Mouse (Mus musculus) MEL (cell line): ENCODE results near the gene Cox4i2. TPM values are rescaled to one million over a fixed set of nuclear protein-coding genes. Genes with fewer than 3 reads are reported as not detected.

ENCODE experiments used
- DNase-seq: peaks from one replicate; pipeline ENCODE4 v3.0.0; 2011; ENCODE audit warnings: low read depth, low spot score
- H3K27ac ChIP-seq: 2 replicates; pipeline ENCODE4 v1.5.1; 2012; ENCODE audit warnings: low read depth, mild to moderate bottlenecking, control low read depth, low read length, moderate library complexity; ENCODE audit not compliant: control insufficient read depth
- H3K27me3 ChIP-seq, 2 experiments: fragments of 150-350 bp in 1 of 2; sonication (generic) in 1 of 2; 2 replicates each; pipeline ENCODE4 v1.6.1; 2012; ENCODE audit warnings: low read length in 2 of 2, mild to moderate bottlenecking in 2 of 2, improper control_type of control experiment in 1 of 2, moderate library complexity in 1 of 2; ENCODE audit not compliant: insufficient read depth in 2 of 2, control insufficient read depth in 1 of 2
- H3K36me3 ChIP-seq, 2 experiments: 2 replicates each; pipeline ENCODE4 v1.6.1; 2012 to 2014; ENCODE audit warnings: low read length in 2 of 2, improper control_type of control experiment in 1 of 2, inconsistent platforms in 1 of 2, mild to moderate bottlenecking in 1 of 2; ENCODE audit not compliant: insufficient read depth in 2 of 2, control insufficient read depth in 1 of 2
- H3K4me1 ChIP-seq, 2 experiments: fragments of 150-350 bp in 1 of 2; sonication (generic) in 1 of 2; 2 replicates each; pipeline ENCODE4 v1.6.1; 2012; ENCODE audit warnings: low read length in 2 of 2, improper control_type of control experiment in 1 of 2, mild to moderate bottlenecking in 1 of 2; ENCODE audit not compliant: insufficient read depth in 2 of 2, control insufficient read depth in 1 of 2
- H3K4me3 ChIP-seq, 2 experiments: fragments of 150-350 bp in 1 of 2; sonication (generic) in 1 of 2; 2 replicates each; pipeline ENCODE4 v1.5.1; 2012; ENCODE audit warnings: low read depth in 2 of 2, low read length in 2 of 2, mild to moderate bottlenecking in 2 of 2, moderate library complexity in 2 of 2, control low read depth in 1 of 2, improper control_type of control experiment in 1 of 2; ENCODE audit not compliant: control insufficient read depth in 1 of 2, insufficient read depth in 1 of 2
- H3K79me2 ChIP-seq: 2 replicates; pipeline ENCODE4 v1.6.1; 2012; ENCODE audit warnings: mild to moderate bottlenecking, low read length, moderate library complexity; ENCODE audit not compliant: control insufficient read depth, poor library complexity, insufficient read depth
- H3K9ac ChIP-seq: 2 replicates; pipeline ENCODE4 v1.6.1; 2012; ENCODE audit warnings: low read depth, mild to moderate bottlenecking, control low read depth, low read length, moderate library complexity; ENCODE audit not compliant: control insufficient read depth, poor library complexity, severe bottlenecking
- H3K9me3 ChIP-seq: fragments of 150-350 bp; sonication (generic); replicated peaks from 2 replicates; pipeline ENCODE4 v1.6.1; 2012; ENCODE audit warnings: mild to moderate bottlenecking, low read length, improper control_type of control experiment, moderate library complexity; ENCODE audit not compliant: insufficient read depth
- CHD2 ChIP-seq: IDR thresholded peaks from 2 replicates; pipeline ENCODE4 v1.6.1; 2011; ENCODE audit warnings: low read length, improper control_type of control experiment
- ELF1 ChIP-seq: IDR thresholded peaks from 2 replicates; pipeline ENCODE4 v1.6.1; 2014; ENCODE audit warnings: low read depth, mild to moderate bottlenecking, inconsistent platforms, low read length, improper control_type of control experiment, moderate library complexity
- EP300 ChIP-seq, 2 experiments: IDR thresholded peaks; 2 replicates each; pipeline ENCODE4 v1.6.1; 2011; ENCODE audit warnings: improper control_type of control experiment in 2 of 2, low read length in 2 of 2, low read depth in 1 of 2, mild to moderate bottlenecking in 1 of 2
- ETS1 ChIP-seq: IDR thresholded peaks from 2 replicates; pipeline ENCODE4 v1.6.1; 2012; ENCODE audit warnings: low read depth, mild to moderate bottlenecking, inconsistent platforms, low read length, improper control_type of control experiment, moderate library complexity
- GATA1 ChIP-seq: IDR thresholded peaks from 2 replicates; pipeline ENCODE4 v1.6.1; 2011; ENCODE audit warnings: low read depth, low read length, improper control_type of control experiment
- HCFC1 ChIP-seq: IDR thresholded peaks from 2 replicates; pipeline ENCODE4 v1.6.1; 2012; ENCODE audit warnings: low read depth, mild to moderate bottlenecking, inconsistent platforms, low read length, improper control_type of control experiment, moderate library complexity
- MAX ChIP-seq: IDR thresholded peaks from 2 replicates; pipeline ENCODE4 v1.6.1; 2011; ENCODE audit warnings: low read length, improper control_type of control experiment
- MXI1 ChIP-seq: IDR thresholded peaks from 2 replicates; pipeline ENCODE4 v1.6.1; 2011; ENCODE audit warnings: mild to moderate bottlenecking, low read depth, low read length, improper control_type of control experiment
- MYC ChIP-seq: IDR thresholded peaks from 2 replicates; pipeline ENCODE4 v1.6.1; 2011; ENCODE audit warnings: low read depth, mild to moderate bottlenecking, low read length, improper control_type of control experiment, moderate library complexity
- POLR2AphosphoS2 ChIP-seq: IDR thresholded peaks from 2 replicates; pipeline ENCODE4 v1.6.1; 2011; ENCODE audit warnings: low read length, improper control_type of control experiment
- POLR2AphosphoS5 ChIP-seq: IDR thresholded peaks from 2 replicates; pipeline ENCODE4 v1.6.1; 2012; ENCODE audit warnings: low read depth, borderline replicate concordance, mild to moderate bottlenecking, inconsistent platforms, low read length, moderate library complexity, mixed read lengths
- RAD21 ChIP-seq: IDR thresholded peaks from 2 replicates; pipeline ENCODE4 v1.6.1; 2011; ENCODE audit warnings: mild to moderate bottlenecking, low read depth, low read length, improper control_type of control experiment
- RCOR1 ChIP-seq: IDR thresholded peaks from 2 replicates; pipeline ENCODE4 v1.6.1; 2012; ENCODE audit warnings: low read depth, mild to moderate bottlenecking, inconsistent platforms, low read length, improper control_type of control experiment
- SIN3A ChIP-seq: IDR thresholded peaks from 2 replicates; pipeline ENCODE4 v1.6.1; 2012; ENCODE audit warnings: low read length, improper control_type of control experiment, inconsistent platforms
- TAL1 ChIP-seq: IDR thresholded peaks from 2 replicates; pipeline ENCODE4 v1.6.1; 2012; ENCODE audit warnings: mild to moderate bottlenecking, inconsistent platforms, low read length, moderate library complexity, mixed read lengths
- TCF12 ChIP-seq: IDR thresholded peaks from 2 replicates; pipeline ENCODE4 v1.6.1; 2014; ENCODE audit warnings: low read depth, mild to moderate bottlenecking, inconsistent platforms, low read length, improper control_type of control experiment, moderate library complexity
- UBTF ChIP-seq: IDR thresholded peaks from 2 replicates; pipeline ENCODE4 v1.6.1; 2012; ENCODE audit warnings: low read depth, mild to moderate bottlenecking, inconsistent platforms, low read length, improper control_type of control experiment, moderate library complexity, borderline replicate concordance; ENCODE audit not compliant: insufficient read depth
- USF1 ChIP-seq: IDR thresholded peaks from 2 replicates; pipeline ENCODE4 v1.6.1; 2014; ENCODE audit warnings: low read depth, mild to moderate bottlenecking, inconsistent platforms, low read length, improper control_type of control experiment, moderate library complexity
- USF2 ChIP-seq, 2 experiments: IDR thresholded peaks; 2 replicates each; pipeline ENCODE4 v1.6.1; 2011 to 2012; ENCODE audit warnings: improper control_type of control experiment in 2 of 2, low read length in 2 of 2, borderline replicate concordance in 1 of 2, inconsistent platforms in 1 of 2, low read depth in 1 of 2, mild to moderate bottlenecking in 1 of 2; ENCODE audit not compliant: insufficient read depth in 1 of 2
- polyA plus RNA-seq, 2 experiments: library from polyadenylated mRNA; stranded (reverse) in 1 of 2; unstranded in 1 of 2; fragments of >175 nt in 1 of 2; fragments of >200 nt in 1 of 2; gene quantifications; 2 replicates each; pipeline versions ENCODE4 v1.2.1 to v1.2.4; 2012; ENCODE audit warnings: low replicate concordance in 2 of 2, low read depth in 1 of 2; ENCODE audit not compliant: insufficient read length in 2 of 2, insufficient read depth in 1 of 2, missing spikeins in 1 of 2
- total RNA-seq: library from RNA; depleted of rRNA; stranded (reverse); fragments of 300-350 nt; gene quantifications from 2 replicates; pipeline ENCODE4 v1.2.3, GENCODE M21; 2012

Gene Cox4i2
- total and polyA plus RNA-seq, 3 experiments = 0.17 TPM; not detected in 2

GRCm38 (mm10) chr2:152789591-152789999, 35.6 kb downstream of the Cox4i2 start:
- peak; percentile 92 for DNase-seq
- peaks cover 13 to 43% of the 10 kb centered on the region in 2 experiments for H3K4me1 ChIP-seq
- peak; percentile 89 for TF ChIP-seq TAL1
- 0 out of 2 replicates have a peak, but pooled peaks have one; percentile 58 for TF ChIP-seq ELF1
- no peak for TF ChIP-seq RAD21
- TF ChIP-seq POLR2AphosphoS2 = no peak
- TF ChIP-seq RCOR1 = peak; percentile 63
- TF ChIP-seq CHD2 = peak; percentile 74
- peak; percentile 54 for TF ChIP-seq HCFC1
- peak; percentile 81 for TF ChIP-seq MAX
- TF ChIP-seq MXI1 = 0 out of 2 replicates have a peak, but pooled peaks have one; percentile 32
- peak; percentile 86 to 94 for TF ChIP-seq EP300 (IDR thresholded peaks at IDR 0.05; ENCODE audit: low read depth in 1 of 2, low read length in 2 of 2)
- peak; percentile 77; the same call in 1 of the 2 replicates for TF ChIP-seq MYC
- peak; percentile 81; the same call in 1 of the 2 replicates for TF ChIP-seq POLR2AphosphoS5
- TF ChIP-seq TCF12 = peak; percentile 95
- peak; percentile 73 for TF ChIP-seq SIN3A
- TF ChIP-seq USF2 (IDR thresholded peaks at IDR 0.05; ENCODE audit: borderline replicate concordance in 1 of 2, insufficient read depth in 1 of 2, low read depth in 1 of 2, low read length in 2 of 2) = no peak
- TF ChIP-seq UBTF = no peak
- peak; percentile 95 for TF ChIP-seq GATA1
- TF ChIP-seq ETS1 = peak; percentile 96

GRCm38 (mm10) chr2:152792461-152792860, 38.5 kb downstream of the Cox4i2 start:
- Histone ChIP-seq H3K9ac (no peak overlapping the region), H3K27me3 (no peaks in the 10 kb centered on the region), H3K4me3 (no peak overlapping the region), H3K4me1 (peaks cover 12 to 36% of the 10 kb centered on the region in 2 experiments), H3K27ac (no peak overlapping the region), H3K9me3 (no peaks in the 10 kb centered on the region), H3K79me2 (no peaks in the 10 kb centered on the region), H3K36me3 (peaks cover 0 to 32% of the 10 kb centered on the region in 2 experiments; a peak in 2 of 4 replicates)
- DNase-seq = no peak
- no peak for TF ChIP-seq USF1

More at GRCm38 (mm10) chr2:152789591-152789999, 35.6 kb downstream of the Cox4i2 start:
- H3K79me2 ChIP-seq = no peaks in the 10 kb centered on the region
- peak overlapping the region in 1 of 2 experiments; percentile 34; a peak in 2 of 4 replicates for H3K4me3 ChIP-seq
- H3K27me3 ChIP-seq = no peaks in the 10 kb centered on the region
- H3K9ac ChIP-seq = peak overlapping the region; percentile 65
- no peaks in the 10 kb centered on the region for H3K9me3 ChIP-seq
- H3K36me3 ChIP-seq = peaks cover 0 to 39% of the 10 kb centered on the region in 2 experiments; a peak in 2 of 4 replicates
- H3K27ac ChIP-seq = peak overlapping the region; percentile 99
